Mouse (Mus musculus) left cerebral cortex, adult 2 months (tissue): ENCODE measurements around the gene Pomc. TPM values are rescaled to one million over a fixed set of nuclear protein-coding genes. Genes with fewer than 3 reads are reported as not detected.

Source experiments
- DNase-seq, 2 experiments: peaks; one replicate each; pipeline ENCODE4 v3.0.0; 2021 to 2022; ENCODE audit warnings: low spot score in 2 of 2, mixed read lengths in 1 of 2; ENCODE audit errors: extremely low spot score in 1 of 2
- H3K27ac ChIP-seq: fragments of 200-600 bp; 2 replicates; pipeline ENCODE4 v1.8.1; 2022
- H3K4me3 ChIP-seq: fragments of 200-600 bp; 2 replicates; pipeline ENCODE4 v1.8.1; 2022
- CTCF ChIP-seq: fragments of 200-600 bp; IDR thresholded peaks from 2 replicates; pipeline ENCODE4 v1.8.1; 2022; ENCODE audit warnings: antibody characterized with exemption, mild to moderate bottlenecking, moderate library complexity
- intact Hi-C: fragments of 180-260 bp; cut with DNase I; formaldehyde crosslinking; loops from one replicate; pipeline ENCODE4 v1.15.1; 2025
- long read RNA-seq, 2 experiments: library from polyadenylated mRNA; stranded (forward); transcript quantifications; one replicate each; pipeline ENCODE4 v2.0.0; 2021; ENCODE audit warnings: borderline mapping rate in 2 of 2
- total RNA-seq, 2 experiments: library from RNA; stranded (reverse); gene quantifications; 2 replicates each; pipeline ENCODE4 v1.2.3; 2021

Gene Pomc
- 1 to 10 TPM; 1.6 to 2.8 TPM for total RNA-seq
- long read RNA-seq, experiment 1, partial matches to known transcripts, result 1 of 2 reads
- long read RNA-seq, experiment 1, other reads (novel, unspliced or antisense), result 1 of 2 reads
- long read RNA-seq, experiment 2, partial matches to known transcripts, result 0 of 2 reads
- long read RNA-seq, experiment 2, other reads (novel, unspliced or antisense), result 2 of 2 reads

DNA sequence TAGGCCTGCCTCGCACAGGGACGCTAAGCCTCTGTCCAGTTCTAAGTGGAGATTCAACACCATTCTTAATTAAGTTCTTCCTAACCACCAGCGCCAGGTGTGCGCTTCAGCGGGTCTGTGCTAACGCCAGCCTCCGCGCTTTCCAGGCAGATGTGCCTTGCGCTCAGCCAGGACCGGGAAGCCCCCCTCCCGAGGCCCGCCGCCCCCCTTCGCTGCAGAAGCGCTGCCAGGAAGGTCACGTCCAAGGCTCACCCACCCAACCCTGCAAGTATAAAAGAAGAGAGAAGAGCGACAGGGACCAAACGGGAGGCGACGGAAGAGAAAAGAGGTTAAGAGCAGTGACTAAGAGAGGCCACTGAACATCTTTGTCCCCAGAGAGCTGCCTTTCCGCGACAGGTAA, at the start of gene Pomc:
Pomc (plus strand) TSS at position 301 of the 400 bp plus-strand sequence.
- no peak for TF ChIP-seq CTCF
- Histone ChIP-seq H3K27ac (no peak within 1 kb of the TSS), H3K4me3 (no peak within 1 kb of the TSS)
- DNase-seq, result no peak
- intact Hi-C loops, result no loop called here

DNA sequence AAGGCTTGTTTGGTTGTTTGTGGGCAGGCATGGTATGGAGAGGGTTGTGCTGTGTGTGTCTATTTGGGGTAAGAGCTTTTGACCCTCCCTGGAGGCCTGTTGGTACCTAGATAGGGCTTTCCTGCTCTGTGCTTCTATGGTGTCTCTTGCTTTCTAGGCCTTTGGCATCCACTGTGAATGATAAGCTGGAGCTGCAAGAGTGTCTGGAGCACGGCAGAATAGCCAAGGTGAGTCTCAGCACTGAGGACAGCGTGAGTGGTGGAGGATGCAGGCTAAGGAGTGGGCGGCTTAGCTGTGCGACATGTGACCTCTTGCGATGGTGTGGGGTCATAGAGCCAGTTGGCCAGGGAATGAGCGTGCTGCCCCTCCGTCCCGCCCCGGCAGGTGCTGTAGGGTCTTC, 49.3 kb upstream of the Pomc start:
- intact Hi-C loops, result no loop called here
- Histone ChIP-seq H3K4me3 (no peak overlapping the region), H3K27ac (no peak overlapping the region)
- no peak for DNase-seq
- no peak for TF ChIP-seq CTCF

DNA sequence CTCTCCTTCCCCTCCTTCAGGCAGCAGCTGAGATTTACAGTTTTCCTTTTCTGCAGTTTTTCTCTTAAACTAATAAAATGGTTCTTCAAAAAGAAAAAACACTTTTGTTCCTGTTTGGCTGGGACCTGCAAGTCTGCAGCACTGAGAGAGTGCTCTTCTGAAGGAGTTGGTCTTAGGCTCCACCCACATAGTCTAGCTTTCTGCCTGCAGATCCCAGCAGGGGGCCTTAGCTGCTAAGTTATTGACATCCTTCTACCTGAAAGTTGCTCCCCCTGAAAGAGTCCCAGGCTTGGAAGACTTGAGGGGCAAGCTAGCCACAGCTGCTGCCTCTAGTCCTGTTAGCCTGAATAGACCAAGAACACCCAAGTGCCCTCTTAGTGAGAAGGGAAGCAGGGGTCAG, 48.4 kb upstream of the Pomc start:
- Histone ChIP-seq H3K27ac (no peak overlapping the region), H3K4me3 (no peak overlapping the region)
- intact Hi-C loops, result no loop called here
- DNase-seq, result no peak
- TF ChIP-seq CTCF, result no peak

DNA sequence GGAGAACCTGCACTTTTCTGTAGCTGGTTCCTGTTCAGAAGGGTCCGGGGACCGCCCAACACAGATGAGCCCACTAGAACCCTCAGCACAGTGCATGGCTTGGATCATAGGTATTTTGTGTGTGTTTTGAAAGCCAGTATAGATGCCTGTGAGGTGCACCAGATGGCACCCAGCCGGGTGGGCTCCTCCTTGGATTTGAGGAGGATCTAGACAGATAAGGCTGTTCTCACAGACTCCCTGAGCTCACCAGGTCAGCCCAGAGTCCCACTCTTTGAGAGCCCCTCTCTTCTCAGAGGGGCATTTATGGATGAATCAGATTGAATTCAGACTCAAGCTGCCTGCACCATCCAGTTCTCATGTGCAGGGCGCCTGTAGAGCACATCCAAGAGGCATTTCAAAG, 47.7 kb upstream of the Pomc start:
- intact Hi-C loops, result no loop called here
- DNase-seq, result no peak
- Histone ChIP-seq H3K4me3 (no peak overlapping the region), H3K27ac (no peak overlapping the region)
- no peak for TF ChIP-seq CTCF

DNA sequence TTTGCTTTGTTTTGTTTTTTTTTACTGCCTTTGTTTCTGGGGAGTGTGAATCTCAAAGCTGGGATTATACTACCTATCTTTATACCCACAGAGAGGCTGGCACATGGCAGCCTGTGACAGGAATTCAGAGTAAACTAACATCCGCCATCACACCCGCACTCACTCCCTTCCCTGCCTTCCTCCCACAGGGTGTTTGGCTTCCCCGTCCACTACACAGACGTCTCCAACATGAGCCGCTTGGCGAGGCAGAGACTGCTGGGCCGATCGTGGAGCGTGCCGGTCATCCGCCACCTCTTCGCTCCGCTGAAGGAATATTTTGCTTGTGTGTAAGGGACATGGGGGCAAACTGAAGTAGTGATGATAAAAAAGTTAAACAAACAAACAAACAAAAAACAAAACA, 47.3 kb upstream of the Pomc start:
- no peak for TF ChIP-seq CTCF
- DNase-seq, result no peak
- H3K27ac ChIP-seq, result no peak overlapping the region
- intact Hi-C loops, result no loop called here
- no peak overlapping the region for H3K4me3 ChIP-seq

DNA sequence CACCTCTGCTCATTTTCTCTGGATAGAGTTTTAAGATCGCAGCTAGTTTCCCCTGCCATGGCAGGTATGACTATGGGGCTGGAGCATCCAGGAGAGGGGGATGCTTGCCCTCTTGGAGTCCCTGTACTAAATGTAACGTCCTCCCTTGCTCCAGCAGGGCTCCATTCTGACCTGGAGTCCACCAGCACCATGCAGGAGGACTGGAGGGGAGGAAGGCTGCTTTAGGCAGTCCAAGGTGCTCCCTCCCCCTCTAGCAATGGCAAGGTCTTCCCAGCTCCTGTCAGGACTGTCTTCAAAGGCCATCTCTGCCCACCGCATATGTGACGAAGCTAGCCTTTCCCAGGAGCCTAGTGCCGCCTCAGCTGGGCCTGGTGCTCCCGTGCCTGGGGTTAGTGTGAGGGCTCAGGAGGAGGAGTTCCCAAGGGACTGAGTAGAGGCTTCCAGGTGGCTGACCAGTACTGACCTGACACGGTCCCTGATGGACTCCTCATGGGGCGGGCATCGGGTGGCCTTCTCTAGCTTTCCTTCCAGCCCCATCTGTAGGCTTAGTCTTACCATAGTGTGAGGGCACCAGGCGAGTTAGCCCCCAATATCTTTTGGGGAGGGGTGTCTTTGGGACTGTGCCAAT, 44.2 kb upstream of the Pomc start:
- Histone ChIP-seq H3K27ac (no peak overlapping the region), H3K4me3 (no peak overlapping the region)
- intact Hi-C loops, result no loop called here
- no peak for DNase-seq
- TF ChIP-seq CTCF, result no peak

DNA sequence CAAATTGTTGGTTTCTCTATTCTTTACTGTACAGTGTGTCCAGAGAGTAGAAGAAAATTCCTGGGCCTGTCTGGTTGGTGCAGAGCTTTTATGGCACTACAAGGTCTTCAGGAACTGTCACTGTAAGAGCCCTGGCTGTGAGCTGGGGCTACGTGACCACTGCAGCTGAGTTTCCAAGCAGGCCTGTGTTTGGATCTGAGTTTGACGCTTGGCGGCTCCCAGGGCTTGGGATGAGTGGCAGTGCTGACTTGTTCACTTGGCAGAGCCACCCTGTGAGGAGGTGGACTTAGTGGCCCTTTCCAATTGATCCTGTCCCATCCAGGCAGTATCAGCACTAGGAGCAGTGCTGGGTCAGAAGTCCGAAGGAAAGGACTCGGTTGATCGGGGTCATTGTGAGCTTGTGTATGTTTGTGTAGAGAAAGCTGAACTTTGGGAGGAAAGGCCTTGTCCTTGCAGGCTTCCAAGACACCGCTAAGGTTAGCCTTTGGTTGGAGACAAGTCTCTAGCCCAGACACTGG, 42.9 kb upstream of the Pomc start:
- H3K4me3 ChIP-seq, result no peak overlapping the region
- intact Hi-C loops, result no loop called here
- no peak for TF ChIP-seq CTCF
- H3K27ac ChIP-seq, result no peak overlapping the region
- DNase-seq, result no peak

DNA sequence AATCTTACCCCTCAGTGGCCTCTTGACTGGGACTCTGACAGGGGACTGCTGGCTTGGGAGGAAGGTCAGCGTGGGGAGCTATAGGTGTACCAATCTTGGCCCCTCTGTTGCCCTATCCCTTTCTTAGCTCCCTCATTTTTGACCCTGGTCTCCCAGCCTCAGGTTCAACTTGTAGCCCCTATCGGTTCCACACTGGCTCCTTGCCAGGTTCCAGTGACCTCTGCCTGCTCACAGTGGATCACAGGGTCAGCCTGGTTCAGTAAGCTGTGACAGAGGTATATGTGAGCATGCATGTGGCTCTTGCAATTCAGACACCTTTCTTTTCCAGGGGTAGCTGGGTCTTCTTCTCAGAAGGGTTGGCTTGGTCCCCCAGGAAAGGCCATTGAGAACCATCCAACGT, 38.9 kb upstream of the Pomc start:
- intact Hi-C loops, result no loop called here

DNA sequence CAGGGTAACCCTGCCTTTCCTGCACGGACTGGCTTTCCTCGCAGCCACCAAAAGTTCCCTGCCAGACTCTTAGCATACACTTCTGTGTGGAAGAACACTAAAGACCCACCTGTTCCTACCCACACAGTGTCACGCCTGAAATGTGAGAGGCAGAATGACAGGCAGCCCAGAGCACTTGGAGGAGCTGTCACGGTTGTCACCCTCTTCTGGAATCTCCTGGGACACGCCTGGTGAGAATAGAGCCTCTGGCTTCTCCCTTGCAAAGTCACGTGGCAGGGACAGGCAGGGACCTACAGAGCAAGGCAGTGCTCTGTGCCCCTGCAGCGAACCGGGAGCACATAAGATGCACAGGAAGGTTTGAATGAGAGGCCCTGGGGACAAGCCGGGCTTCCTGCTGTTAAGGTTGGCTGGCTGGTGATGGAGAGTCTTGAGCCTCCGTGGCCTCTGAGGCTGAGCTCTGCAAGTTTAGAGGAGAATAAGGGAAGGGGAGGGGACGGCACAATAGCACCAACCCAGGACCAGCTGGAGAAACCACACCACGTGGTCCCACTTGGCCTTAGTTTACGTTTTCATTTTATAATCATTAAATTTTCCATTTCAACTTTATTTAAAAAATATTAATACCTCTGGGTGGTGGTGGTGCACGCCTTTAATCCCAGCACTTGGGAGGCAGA, 36.9 kb upstream of the Pomc start:
- H3K4me3 ChIP-seq, result no peak overlapping the region
- no peak overlapping the region for H3K27ac ChIP-seq
- intact Hi-C loops, result no loop called here
- DNase-seq, result no peak
- TF ChIP-seq CTCF, result no peak

More for the DNA sequence above, 38.9 kb upstream of the Pomc start:
- no peak overlapping the region for H3K4me3 ChIP-seq
- TF ChIP-seq CTCF, result no peak
- no peak for DNase-seq
- no peak overlapping the region for H3K27ac ChIP-seq

DNA sequence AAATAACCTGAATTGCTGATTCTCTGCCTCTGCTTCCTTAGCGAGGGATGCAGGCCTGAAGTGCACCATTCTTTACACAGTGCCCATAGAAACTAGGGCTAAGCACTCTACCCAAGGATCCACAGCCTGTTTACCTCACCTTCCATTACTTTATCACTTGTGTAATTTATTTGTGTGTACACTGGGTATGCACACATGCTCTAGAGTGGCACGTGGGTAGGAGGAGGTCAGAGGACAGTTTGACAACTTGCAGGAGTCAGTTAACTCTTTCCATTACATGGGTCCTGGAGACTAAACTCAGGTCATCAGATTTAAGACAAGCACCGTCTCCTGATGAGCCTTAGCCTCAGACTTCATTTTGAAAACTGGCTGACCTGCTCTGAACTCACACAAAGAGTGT, 36.2 kb upstream of the Pomc start:
- Histone ChIP-seq H3K4me3 (no peak overlapping the region), H3K27ac (no peak overlapping the region)
- TF ChIP-seq CTCF, result no peak
- no peak for DNase-seq
- intact Hi-C loops, result no loop called here

DNA sequence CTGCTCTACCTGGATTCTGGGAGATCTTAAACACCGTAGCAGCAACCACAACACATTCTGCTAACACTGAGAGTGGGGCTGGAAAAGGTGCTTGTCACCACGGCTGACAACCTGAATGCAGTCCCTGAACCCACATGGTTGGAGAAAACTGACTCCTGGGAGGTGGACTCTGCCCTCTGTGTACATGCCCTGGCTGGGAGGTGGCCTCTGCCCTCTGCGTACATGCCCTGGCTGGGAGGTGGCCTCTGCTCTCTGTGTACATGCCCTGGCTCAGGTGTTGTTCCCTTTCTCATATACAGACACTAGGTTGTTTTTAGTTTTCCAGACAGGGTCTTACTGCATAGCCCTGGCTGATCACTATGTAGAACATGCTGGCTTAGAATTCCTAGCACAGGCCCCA, 35.3 kb upstream of the Pomc start:
- TF ChIP-seq CTCF, result no peak
- intact Hi-C loops, result no loop called here
- Histone ChIP-seq H3K27ac (no peak overlapping the region), H3K4me3 (no peak overlapping the region)
- no peak for DNase-seq

DNA sequence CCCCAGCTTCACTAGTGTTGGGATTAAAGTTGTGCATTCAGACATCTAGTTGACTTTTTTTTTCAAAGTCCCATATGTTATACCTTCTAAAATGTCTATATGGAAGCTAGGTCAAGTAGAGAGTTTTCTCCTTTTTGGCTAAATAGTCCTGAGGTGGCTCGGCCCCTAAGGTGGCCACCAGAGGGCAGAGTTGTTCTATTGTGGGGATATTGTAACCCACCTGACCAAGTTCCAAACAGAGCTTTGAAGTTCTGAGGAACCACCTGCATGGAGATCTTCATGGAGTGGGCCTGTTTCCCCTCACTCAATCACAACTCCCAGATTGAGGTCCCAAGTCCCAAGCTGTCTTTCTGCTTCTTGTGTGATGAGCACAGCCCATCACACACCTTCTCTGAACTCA, 28.6 kb upstream of the Pomc start:
- peak; percentile 93 for TF ChIP-seq CTCF
- peak; percentile 66 to 71 for DNase-seq
- Histone ChIP-seq H3K4me3 (no peak overlapping the region), H3K27ac (no peak overlapping the region)
- intact Hi-C loops, result loop anchor here (1.0 to 5.0 kb wide), 2 partner anchors 155 to 281 kb away; no protein-coding TSS in a partner anchor
